Mouse (Mus musculus): ENCODE measurements around the gene Hist1h2br. TPM values are rescaled to one million over a fixed set of nuclear protein-coding genes. Genes with fewer than 3 reads are reported as not detected.
A peak's percentile ranks its signal among the peaks of the same experiment; 100 is the strongest.
"Not testable (repeated sequence)": the region's sequence is repeated elsewhere in the genome, so short reads cannot be mapped to it uniquely, and the experiment has no call there.

Hist1h2br gene
- total and polyA plus RNA-seq, 2 experiments from 2014 or later = 4.0 to 112 TPM

GRCm38 (mm10) chr13:21789925-21790324, 43.6 kb upstream of the Hist1h2br start:
- DNase-seq (ENCODE audit: low spot score) (no peak), ATAC-seq (ENCODE audit: low FRiP score) (no peak)
- no peaks in the 10 kb centered on the region for H3K4me1 ChIP-seq (ENCODE audit: insufficient read depth, low read length)
- TF ChIP-seq CTCF (IDR thresholded peaks at IDR 0.05) = no peak
- no peak overlapping the region for H3K4me3 ChIP-seq (ENCODE audit: low read depth, low read length)
- no peak overlapping the region for H3K9ac ChIP-seq (replicated peaks; ENCODE audit: low read length, poor library complexity, severe bottlenecking)
- H3K36me3 ChIP-seq (ENCODE audit: insufficient read depth, low read length) = no peaks in the 10 kb centered on the region
- 75% methylated on average over 6 of the region's 6 CpGs for WGBS
- no peak overlapping the region for H3K4me2 ChIP-seq (ENCODE audit: low read depth, low read length, poor library complexity, severe bottlenecking)
- H3K27ac ChIP-seq (ENCODE audit: low read depth, low read length) = no peak overlapping the region
- H3K9me3 ChIP-seq (ENCODE audit: low read length) = no peaks in the 10 kb centered on the region
- no peaks in the 10 kb centered on the region for H3K27me3 ChIP-seq (ENCODE audit: insufficient read depth, low read length)

GRCm38 (mm10) chr13:21790601-21791283, 42.8 kb upstream of the Hist1h2br start:
- H3K4me2 ChIP-seq (ENCODE audit: low read depth, low read length, poor library complexity, severe bottlenecking) = peak overlapping the region; percentile 29
- DNase-seq (ENCODE audit: low spot score) (no peak), ATAC-seq (ENCODE audit: low FRiP score) (no peak)
- 6% methylated on average over 16 of the region's 18 CpGs for WGBS
- no peak overlapping the region for H3K27ac ChIP-seq (ENCODE audit: low read depth, low read length)
- no peaks in the 10 kb centered on the region for H3K4me1 ChIP-seq (ENCODE audit: insufficient read depth, low read length)
- no peak for TF ChIP-seq CTCF (IDR thresholded peaks at IDR 0.05)
- no peaks in the 10 kb centered on the region for H3K36me3 ChIP-seq (ENCODE audit: insufficient read depth, low read length)
- H3K27me3 ChIP-seq (ENCODE audit: insufficient read depth, low read length) = no peaks in the 10 kb centered on the region
- peak overlapping the region; percentile 36; the same call in 1 of the 2 replicates for H3K9ac ChIP-seq (replicated peaks; ENCODE audit: low read length, poor library complexity, severe bottlenecking)
- H3K9me3 ChIP-seq (ENCODE audit: low read length) = no peaks in the 10 kb centered on the region
- H3K4me3 ChIP-seq (ENCODE audit: low read depth, low read length) = no peak overlapping the region

- no peaks in the 10 kb centered on the region for H3K4me1 ChIP-seq (ENCODE audit: insufficient read depth, low read length)
- H3K9me3 ChIP-seq (ENCODE audit: low read length) = no peaks in the 10 kb centered on the region
- no peak overlapping the region for H3K4me3 ChIP-seq (ENCODE audit: low read depth, low read length)
- no peak for ATAC-seq (ENCODE audit: low FRiP score)
- no peak for TF ChIP-seq CTCF (IDR thresholded peaks at IDR 0.05)
- H3K27ac ChIP-seq (ENCODE audit: low read depth, low read length) = no peak overlapping the region
- WGBS = 94% methylated on average over 7 of the region's 7 CpGs
- H3K9ac ChIP-seq (replicated peaks; ENCODE audit: low read length, poor library complexity, severe bottlenecking) = no peak overlapping the region
- no peaks in the 10 kb centered on the region for H3K27me3 ChIP-seq (ENCODE audit: insufficient read depth, low read length)
- DNase-seq (ENCODE audit: low spot score) = no peak
- H3K4me2 ChIP-seq (ENCODE audit: low read depth, low read length, poor library complexity, severe bottlenecking) = no peak overlapping the region
- H3K36me3 ChIP-seq (ENCODE audit: insufficient read depth, low read length) = no peaks in the 10 kb centered on the region
These were observed 38.0 kb upstream of the Hist1h2br start for GRCm38 (mm10) chr13:21795584-21795983.

- DNase-seq (ENCODE audit: low spot score); H3K36me3 ChIP-seq (ENCODE audit: insufficient read depth, low read length); H3K27me3 ChIP-seq (ENCODE audit: insufficient read depth, low read length); H3K27ac ChIP-seq (ENCODE audit: low read depth, low read length); H3K4me3 ChIP-seq (ENCODE audit: low read depth, low read length); H3K9me3 ChIP-seq (ENCODE audit: low read length); H3K9ac ChIP-seq (replicated peaks; ENCODE audit: low read length, poor library complexity, severe bottlenecking); ATAC-seq (ENCODE audit: low FRiP score); H3K4me2 ChIP-seq (ENCODE audit: low read depth, low read length, poor library complexity, severe bottlenecking); H3K4me1 ChIP-seq (ENCODE audit: insufficient read depth, low read length): not testable (repeated sequence)
These were observed 36.4 kb upstream of the Hist1h2br start for GRCm38 (mm10) chr13:21797163-21797562.

- H3K4me1 ChIP-seq (ENCODE audit: insufficient read depth, low read length); H3K27me3 ChIP-seq (ENCODE audit: insufficient read depth, low read length); DNase-seq (ENCODE audit: low spot score); H3K9ac ChIP-seq (replicated peaks; ENCODE audit: low read length, poor library complexity, severe bottlenecking); H3K27ac ChIP-seq (ENCODE audit: low read depth, low read length); H3K4me2 ChIP-seq (ENCODE audit: low read depth, low read length, poor library complexity, severe bottlenecking); H3K36me3 ChIP-seq (ENCODE audit: insufficient read depth, low read length); H3K9me3 ChIP-seq (ENCODE audit: low read length); H3K4me3 ChIP-seq (ENCODE audit: low read depth, low read length): not testable (repeated sequence)
- WGBS = no CpG with 5 or more reads among the region's 4 CpGs
- peak; percentile 76 for ATAC-seq (ENCODE audit: low FRiP score)
These were observed 30.5 kb upstream of the Hist1h2br start for GRCm38 (mm10) chr13:21803058-21803457.

- not testable (repeated sequence) for H3K36me3 ChIP-seq (ENCODE audit: insufficient read depth, low read length); H3K27me3 ChIP-seq (ENCODE audit: insufficient read depth, low read length); DNase-seq (ENCODE audit: low spot score); H3K4me2 ChIP-seq (ENCODE audit: low read depth, low read length, poor library complexity, severe bottlenecking); H3K9ac ChIP-seq (replicated peaks; ENCODE audit: low read length, poor library complexity, severe bottlenecking); H3K4me1 ChIP-seq (ENCODE audit: insufficient read depth, low read length); H3K4me3 ChIP-seq (ENCODE audit: low read depth, low read length); H3K9me3 ChIP-seq (ENCODE audit: low read length); H3K27ac ChIP-seq (ENCODE audit: low read depth, low read length)
- no CpG with 5 or more reads among the region's 23 CpGs for WGBS
- peak; percentile 97 for ATAC-seq (ENCODE audit: low FRiP score)
These were observed 23.5 kb upstream of the Hist1h2br start, which contains the start of the genes Hist1h2bq and Hist1h2ao for GRCm38 (mm10) chr13:21810073-21810472. Gene Hist1h2bq (minus strand): TSS chr13:21810197. Gene Hist1h2ao (plus strand): TSS chr13:21810465.

- H3K9me3 ChIP-seq (ENCODE audit: low read length); H3K4me1 ChIP-seq (ENCODE audit: insufficient read depth, low read length); H3K36me3 ChIP-seq (ENCODE audit: insufficient read depth, low read length); H3K27me3 ChIP-seq (ENCODE audit: insufficient read depth, low read length); H3K4me2 ChIP-seq (ENCODE audit: low read depth, low read length, poor library complexity, severe bottlenecking); DNase-seq (ENCODE audit: low spot score); H3K9ac ChIP-seq (replicated peaks; ENCODE audit: low read length, poor library complexity, severe bottlenecking); H3K4me3 ChIP-seq (ENCODE audit: low read depth, low read length); H3K27ac ChIP-seq (ENCODE audit: low read depth, low read length): not testable (repeated sequence)
- WGBS = no CpG with 5 or more reads among the region's 8 CpGs
- peak; percentile 28; the same call in 1 of the 2 replicates for ATAC-seq (ENCODE audit: low FRiP score)
These were observed 22.5 kb upstream of the Hist1h2br start for GRCm38 (mm10) chr13:21811074-21811473.

- H3K27ac ChIP-seq (ENCODE audit: low read depth, low read length); H3K27me3 ChIP-seq (ENCODE audit: insufficient read depth, low read length); H3K4me1 ChIP-seq (ENCODE audit: insufficient read depth, low read length); H3K9me3 ChIP-seq (ENCODE audit: low read length); H3K36me3 ChIP-seq (ENCODE audit: insufficient read depth, low read length); H3K4me3 ChIP-seq (ENCODE audit: low read depth, low read length); H3K9ac ChIP-seq (replicated peaks; ENCODE audit: low read length, poor library complexity, severe bottlenecking); DNase-seq (ENCODE audit: low spot score): not testable (repeated sequence)
- peak; percentile 72 for ATAC-seq (ENCODE audit: low FRiP score)
- no CpG with 5 or more reads among the region's 24 CpGs for WGBS
- H3K4me2 ChIP-seq (ENCODE audit: low read depth, low read length, poor library complexity, severe bottlenecking) = peak within 1 kb of the TSS; percentile 9; the same call in 1 of the 2 replicates
These were observed 22.0 kb upstream of the Hist1h2br start, which contains the start of gene Hist1h4m for GRCm38 (mm10) chr13:21811539-21811938. Gene Hist1h4m (plus strand): TSS chr13:21811746.

GRCm38 (mm10) chr13:21812092-21812491, 21.5 kb upstream of the Hist1h2br start:
- not testable (repeated sequence) for H3K9ac ChIP-seq (replicated peaks; ENCODE audit: low read length, poor library complexity, severe bottlenecking); H3K4me3 ChIP-seq (ENCODE audit: low read depth, low read length); H3K4me1 ChIP-seq (ENCODE audit: insufficient read depth, low read length); DNase-seq (ENCODE audit: low spot score); H3K27ac ChIP-seq (ENCODE audit: low read depth, low read length); H3K27me3 ChIP-seq (ENCODE audit: insufficient read depth, low read length); H3K9me3 ChIP-seq (ENCODE audit: low read length); H3K36me3 ChIP-seq (ENCODE audit: insufficient read depth, low read length)
- WGBS = 0% methylated on average over 13 of the region's 14 CpGs
- ATAC-seq (ENCODE audit: low FRiP score) = peak; percentile 44; the same call in 1 of the 2 replicates
- peak overlapping the region; percentile 9; the same call in 1 of the 2 replicates for H3K4me2 ChIP-seq (ENCODE audit: low read depth, low read length, poor library complexity, severe bottlenecking)

All from midbrain, postnatal 0 days (tissue).